In genomic region chr2:5185631-5186030, GRCm38 (mm10) we compare ENCODE assay signal across 16 mouse cellular contexts.
"Had no signal": no experiment of that assay in that cellular context is flagged by ENCODE, and none has a peak within 500 bp of the region (broad histone marks: within the 10 kb centered on the region; RNA-seq: fewer than 3 reads in every experiment).

No protein-coding gene starts in this region.

- H3K4me2 ChIP-seq: liver, embryonic 13.5 days; midbrain, embryonic 13.5 days; neural tube, embryonic 13.5 days had no signal

- H3K4me3 ChIP-seq: left cerebral cortex, adult 2 months; liver, embryonic 13.5 days; megakaryocyte, embryonic 14.5 days; midbrain, embryonic 10.5 days; midbrain, embryonic 13.5 days; myocyte; neural tube, embryonic 13.5 days had no signal

- H3K4me1 ChIP-seq: liver, embryonic 13.5 days; megakaryocyte, embryonic 14.5 days; midbrain, embryonic 13.5 days; neural tube, embryonic 13.5 days had no signal

- ATAC-seq: intestine, embryonic 16.5 days; midbrain, embryonic 13.5 days; midbrain, embryonic 16.5 days had no signal

- H3K27me3 ChIP-seq: liver, embryonic 13.5 days; megakaryocyte, embryonic 14.5 days; midbrain, embryonic 13.5 days; neural tube, embryonic 13.5 days had no signal

- H3K9me3 ChIP-seq: liver, embryonic 13.5 days; megakaryocyte, embryonic 14.5 days; midbrain, embryonic 10.5 days; midbrain, embryonic 13.5 days; neural tube, embryonic 13.5 days had no signal

- H3K9ac ChIP-seq: liver, embryonic 13.5 days; midbrain, embryonic 13.5 days; neural tube, embryonic 13.5 days had no signal

- H3K36me3 ChIP-seq: liver, embryonic 13.5 days; midbrain, embryonic 10.5 days; midbrain, embryonic 13.5 days; neural tube, embryonic 13.5 days had no signal

- H3K27ac ChIP-seq: kidney, postnatal 0 days; left cerebral cortex, adult 2 months; liver, embryonic 13.5 days; midbrain, embryonic 10.5 days; midbrain, embryonic 13.5 days; neural tube, embryonic 13.5 days had no signal

- DNase-seq: kidney, adult 18-20 months; kidney, postnatal 36 days; layer of hippocampus, postnatal 36 days; liver, embryonic 13.5 days; lung, postnatal 36 days; thymus, adult 18-20 months; thymus, postnatal 4 days had no signal
